Mouse (Mus musculus) limb, embryonic 15.5 days (tissue): ENCODE results near the gene 2900026A02Rik. TPM values are rescaled to one million over a fixed set of nuclear protein-coding genes. Genes with fewer than 3 reads are reported as not detected.

Experiments used
- ATAC-seq: fragments of 200-750 bp; cut with Nextera tagmentation; 2 replicates; pipeline ENCODE4 v1.8.0; 2017; ENCODE audit warnings: low read depth, moderate TSS enrichment; ENCODE audit not compliant: insufficient number of reproducible peaks, low FRiP score, low TSS enrichment
- H3K27ac ChIP-seq: fragments of 300-500 bp; sonication (generic); 2 replicates; pipeline ENCODE4 v1.5.1; 2015; ENCODE audit warnings: moderate library complexity, mild to moderate bottlenecking, inconsistent platforms
- H3K27me3 ChIP-seq: fragments of 300-500 bp; sonication (generic); 2 replicates; pipeline ENCODE4 v1.6.1; 2015; ENCODE audit warnings: inconsistent platforms
- H3K36me3 ChIP-seq: fragments of 300-500 bp; sonication (generic); 2 replicates; pipeline ENCODE4 v1.6.1; 2015; ENCODE audit warnings: inconsistent platforms
- H3K4me1 ChIP-seq: fragments of 300-500 bp; sonication (generic); 2 replicates; pipeline ENCODE4 v1.6.1; 2015; ENCODE audit warnings: inconsistent platforms
- H3K4me2 ChIP-seq: fragments of 300-500 bp; sonication (generic); 2 replicates; pipeline ENCODE4 v1.6.1; 2015; ENCODE audit warnings: mild to moderate bottlenecking, inconsistent platforms
- H3K4me3 ChIP-seq: fragments of 300-500 bp; sonication (generic); 2 replicates; pipeline ENCODE4 v1.5.1; 2015; ENCODE audit warnings: mild to moderate bottlenecking, inconsistent platforms
- H3K9ac ChIP-seq: fragments of 300-500 bp; sonication (generic); 2 replicates; pipeline ENCODE4 v1.6.1; 2015; ENCODE audit warnings: inconsistent platforms
- H3K9me3 ChIP-seq: fragments of 300-500 bp; sonication (generic); 2 replicates; pipeline ENCODE4 v1.6.1; 2016; ENCODE audit warnings: inconsistent platforms
- WGBS: fragments of 180-500 bp; shearing (Covaris S2); methylation state at CpG from one replicate; pipeline ENCODE4 v1.1.7; 2015; 5-methylcytosine and 5-hydroxymethylcytosine counted together
- polyA plus RNA-seq: library from polyadenylated mRNA; unstranded; fragments of >200 nt; fragmentation: Nextera tagmentation; extraction: Ambion mirVana; gene quantifications from 2 replicates; pipeline ENCODE4 v1.2.1, GENCODE M21; 2015

2900026A02Rik gene
- polyA plus RNA-seq, 1 experiment from 2014 or later = 14.2 TPM

GRCm38 (mm10) chr5:113101457-113101856 is 119.6 kb downstream of the 2900026A02Rik start:
- H3K4me3 ChIP-seq = no peak overlapping the region
- H3K9me3 ChIP-seq = no peaks in the 10 kb centered on the region
- peaks cover 5% of the 10 kb centered on the region for H3K36me3 ChIP-seq
- H3K4me1 ChIP-seq = peaks cover 4% of the 10 kb centered on the region; the same call in 1 of the 2 replicates
- 77% methylated on average over 10 of the region's 10 CpGs for WGBS
- ATAC-seq = no peak
- H3K27me3 ChIP-seq = no peaks in the 10 kb centered on the region
- no peak overlapping the region for H3K9ac ChIP-seq
- no peak overlapping the region for H3K4me2 ChIP-seq
- no peak overlapping the region for H3K27ac ChIP-seq

GRCm38 (mm10) chr5:113100422-113100821 is 120.6 kb downstream of the 2900026A02Rik start:
- Histone ChIP-seq H3K9me3 (no peaks in the 10 kb centered on the region), H3K4me2 (no peak overlapping the region), H3K9ac (no peak overlapping the region), H3K36me3 (peaks cover 10% of the 10 kb centered on the region), H3K27me3 (no peaks in the 10 kb centered on the region), H3K4me1 (peaks cover 4% of the 10 kb centered on the region; the same call in 1 of the 2 replicates), H3K27ac (no peak overlapping the region), H3K4me3 (no peak overlapping the region)
- 81% methylated on average over 11 of the region's 11 CpGs for WGBS
- no peak for ATAC-seq

GRCm38 (mm10) chr5:113099546-113099945 is 121.5 kb downstream of the 2900026A02Rik start:
- Histone ChIP-seq H3K4me2 (no peak overlapping the region), H3K27me3 (no peaks in the 10 kb centered on the region), H3K27ac (no peak overlapping the region), H3K9me3 (no peaks in the 10 kb centered on the region), H3K36me3 (peaks cover 16% of the 10 kb centered on the region), H3K9ac (no peak overlapping the region), H3K4me1 (0 out of 2 replicates have a peak, but pooled peaks cover 4% of the 10 kb centered on the region), H3K4me3 (no peak overlapping the region)
- ATAC-seq = 0 out of 2 replicates have a peak, but pooled peaks have one; percentile 22
- 23% methylated on average over 1 of the region's 1 CpGs for WGBS

DNA sequence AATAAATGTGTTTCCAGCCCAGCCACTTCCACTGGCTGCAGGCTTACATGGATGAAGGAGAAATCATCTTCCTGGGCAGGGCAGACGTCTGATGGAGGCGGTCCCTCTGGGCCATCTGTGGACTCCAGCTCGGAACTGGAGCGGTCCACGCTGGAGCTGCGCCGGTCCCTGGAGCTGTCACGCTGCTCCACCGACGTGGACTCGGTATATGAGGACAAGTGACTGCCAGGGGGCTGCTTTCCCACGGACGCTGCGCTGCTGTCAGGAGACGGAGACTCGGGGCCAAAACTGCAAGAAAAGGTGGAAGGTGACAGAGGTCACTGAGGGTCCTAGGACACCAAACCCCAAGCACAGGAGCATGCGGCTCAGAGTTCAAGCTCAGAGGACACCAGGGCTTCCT is 123.5 kb downstream of the 2900026A02Rik start:
- no peaks in the 10 kb centered on the region for H3K9me3 ChIP-seq
- WGBS = 89% methylated on average over 17 of the region's 17 CpGs
- H3K4me2 ChIP-seq = no peak overlapping the region
- peaks cover 21% of the 10 kb centered on the region for H3K36me3 ChIP-seq
- H3K4me3 ChIP-seq = no peak overlapping the region
- no peaks in the 10 kb centered on the region for H3K4me1 ChIP-seq
- no peaks in the 10 kb centered on the region for H3K27me3 ChIP-seq
- H3K27ac ChIP-seq = no peak overlapping the region
- no peak overlapping the region for H3K9ac ChIP-seq
- no peak for ATAC-seq

DNA sequence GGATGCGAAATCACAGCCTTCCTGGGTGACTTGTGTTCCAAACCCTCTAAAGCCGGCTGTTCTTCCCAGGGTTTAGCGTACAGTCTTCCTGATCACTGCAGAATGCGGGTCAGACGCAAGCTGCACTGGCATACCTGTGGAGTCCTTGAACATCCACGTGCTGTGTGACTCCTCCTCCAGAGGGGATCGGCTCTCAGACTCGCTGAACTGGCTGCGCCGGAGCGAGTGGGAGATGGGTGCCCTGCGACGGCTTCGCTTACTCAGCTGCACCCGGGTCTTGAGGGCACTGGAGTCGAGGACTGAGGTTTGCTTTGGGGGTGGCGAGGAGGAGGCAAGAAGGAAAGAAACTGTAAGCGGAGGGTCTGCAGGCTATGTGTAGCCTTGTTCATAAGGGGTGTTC is 125.6 kb downstream of the 2900026A02Rik start:
- Histone ChIP-seq H3K27ac (no peak overlapping the region), H3K27me3 (no peaks in the 10 kb centered on the region), H3K36me3 (peaks cover 41% of the 10 kb centered on the region), H3K9me3 (no peaks in the 10 kb centered on the region), H3K4me1 (peaks cover 3% of the 10 kb centered on the region; the same call in 1 of the 2 replicates), H3K9ac (no peak overlapping the region), H3K4me2 (no peak overlapping the region), H3K4me3 (no peak overlapping the region)
- no peak for ATAC-seq
- WGBS = 91% methylated on average over 18 of the region's 18 CpGs

GRCm38 (mm10) chr5:113092406-113092805 is 128.6 kb downstream of the 2900026A02Rik start:
- no peak overlapping the region for H3K27ac ChIP-seq
- H3K36me3 ChIP-seq = peaks cover 49% of the 10 kb centered on the region
- 63% methylated on average over 7 of the region's 7 CpGs for WGBS
- no peaks in the 10 kb centered on the region for H3K9me3 ChIP-seq
- no peak for ATAC-seq
- peaks cover 3% of the 10 kb centered on the region; the same call in 1 of the 2 replicates for H3K4me1 ChIP-seq
- no peak overlapping the region for H3K9ac ChIP-seq
- no peak overlapping the region for H3K4me3 ChIP-seq
- no peak overlapping the region for H3K4me2 ChIP-seq
- H3K27me3 ChIP-seq = no peaks in the 10 kb centered on the region

DNA sequence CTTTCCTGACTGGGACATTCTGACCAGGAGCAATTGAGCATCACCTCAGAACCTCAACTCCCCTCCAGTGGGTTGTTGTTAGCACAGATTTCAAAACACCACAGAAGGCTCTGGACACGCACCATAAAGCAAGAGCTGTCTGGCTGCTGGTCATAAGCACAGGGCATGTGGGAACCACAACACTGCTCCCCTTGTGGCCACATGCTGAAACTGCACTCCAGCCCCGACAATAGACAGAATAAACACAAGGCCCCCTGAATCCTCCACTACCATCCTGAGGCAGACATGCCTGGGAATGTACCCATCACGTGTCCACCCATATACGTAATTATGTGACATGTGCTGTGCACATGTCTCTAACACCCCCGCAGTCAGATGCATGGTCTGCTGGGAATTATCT is 129.9 kb downstream of the 2900026A02Rik start:
- 53% methylated on average over 5 of the region's 5 CpGs for WGBS
- Histone ChIP-seq H3K4me2 (no peak overlapping the region), H3K9me3 (no peaks in the 10 kb centered on the region), H3K9ac (no peak overlapping the region), H3K36me3 (peaks cover 41% of the 10 kb centered on the region), H3K27me3 (no peaks in the 10 kb centered on the region), H3K27ac (no peak overlapping the region), H3K4me3 (no peak overlapping the region), H3K4me1 (peaks cover 3% of the 10 kb centered on the region; the same call in 1 of the 2 replicates)
- no peak for ATAC-seq

DNA sequence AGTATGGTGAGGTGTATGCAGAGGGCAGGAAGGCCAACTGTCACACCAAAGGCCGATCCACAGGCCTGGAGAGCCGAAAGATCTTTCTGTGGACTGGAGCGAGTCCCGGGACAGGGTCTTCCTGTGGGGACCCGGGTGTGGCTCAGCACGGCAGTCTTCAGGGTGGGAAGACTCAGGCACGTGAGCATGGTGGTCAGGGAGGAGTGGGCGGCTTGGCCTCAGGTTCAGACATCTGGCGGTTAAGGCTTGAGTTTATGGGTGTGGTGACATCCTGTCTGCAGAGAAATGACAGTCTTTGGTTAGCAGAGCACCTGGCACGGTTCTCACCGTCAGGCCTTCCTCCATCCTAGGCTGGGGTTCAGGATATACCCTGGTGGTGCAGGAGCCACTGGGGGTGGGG is 130.3 kb downstream of the 2900026A02Rik start:
- 84% methylated on average over 11 of the region's 11 CpGs for WGBS

GRCm38 (mm10) chr5:113090077-113090690 is 130.9 kb downstream of the 2900026A02Rik start:
- no peak overlapping the region for H3K4me2 ChIP-seq
- WGBS = 85% methylated on average over 24 of the region's 24 CpGs
- peaks cover 3% of the 10 kb centered on the region; the same call in 1 of the 2 replicates for H3K4me1 ChIP-seq
- H3K9me3 ChIP-seq = no peaks in the 10 kb centered on the region
- no peaks in the 10 kb centered on the region for H3K27me3 ChIP-seq
- no peak overlapping the region for H3K4me3 ChIP-seq
- no peak overlapping the region for H3K9ac ChIP-seq
- H3K36me3 ChIP-seq = peaks cover 37% of the 10 kb centered on the region
- no peak overlapping the region for H3K27ac ChIP-seq
- no peak for ATAC-seq

More for the DNA sequence above, 130.3 kb downstream of the 2900026A02Rik start:
- ATAC-seq = no peak
- no peaks in the 10 kb centered on the region for H3K27me3 ChIP-seq
- no peak overlapping the region for H3K9ac ChIP-seq
- no peak overlapping the region for H3K4me2 ChIP-seq
- peaks cover 3% of the 10 kb centered on the region; the same call in 1 of the 2 replicates for H3K4me1 ChIP-seq
- H3K27ac ChIP-seq = no peak overlapping the region
- peaks cover 40% of the 10 kb centered on the region for H3K36me3 ChIP-seq
- no peak overlapping the region for H3K4me3 ChIP-seq
- H3K9me3 ChIP-seq = no peaks in the 10 kb centered on the region

DNA sequence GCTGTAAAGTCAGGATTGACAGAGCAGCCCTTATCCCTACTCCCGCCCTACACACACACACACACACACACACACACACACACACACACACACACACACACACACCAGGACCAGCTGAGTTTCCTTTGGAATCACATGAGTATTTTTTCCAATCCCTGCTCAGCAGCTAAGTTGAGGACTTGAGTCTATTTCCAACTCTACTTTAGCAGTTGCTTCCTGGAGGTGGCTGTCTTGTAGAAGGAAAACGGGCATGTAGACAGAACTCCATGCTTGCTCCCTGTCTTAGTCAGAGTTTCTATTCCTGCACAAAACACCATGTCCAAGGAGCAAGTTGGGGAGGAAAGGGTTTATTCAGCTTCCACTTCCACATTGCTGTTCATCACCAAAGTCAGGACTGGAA is 133.6 kb downstream of the 2900026A02Rik start:
- no peak for ATAC-seq
- 67% methylated on average over 2 of the region's 2 CpGs for WGBS

GRCm38 (mm10) chr5:113086990-113087389 is 134.0 kb downstream of the 2900026A02Rik start:
- peaks cover 8% of the 10 kb centered on the region; the same call in 1 of the 2 replicates for H3K4me1 ChIP-seq
- ATAC-seq = no peak
- H3K9me3 ChIP-seq = no peaks in the 10 kb centered on the region
- no peaks in the 10 kb centered on the region for H3K27me3 ChIP-seq
- H3K36me3 ChIP-seq = peaks cover 22% of the 10 kb centered on the region
- H3K27ac ChIP-seq = no peak overlapping the region
- H3K4me3 ChIP-seq = no peak overlapping the region
- no peak overlapping the region for H3K4me2 ChIP-seq
- H3K9ac ChIP-seq = no peak overlapping the region
- 63% methylated on average over 4 of the region's 4 CpGs for WGBS

More for the DNA sequence above, 133.6 kb downstream of the 2900026A02Rik start:
- no peaks in the 10 kb centered on the region for H3K27me3 ChIP-seq
- H3K36me3 ChIP-seq = peaks cover 27% of the 10 kb centered on the region
- no peaks in the 10 kb centered on the region for H3K9me3 ChIP-seq
- no peak overlapping the region for H3K9ac ChIP-seq
- no peak overlapping the region for H3K4me2 ChIP-seq
- H3K4me3 ChIP-seq = no peak overlapping the region
- peaks cover 7% of the 10 kb centered on the region; the same call in 1 of the 2 replicates for H3K4me1 ChIP-seq
- no peak overlapping the region for H3K27ac ChIP-seq

- Histone ChIP-seq H3K4me3 (no peak overlapping the region), H3K9me3 (no peaks in the 10 kb centered on the region), H3K27me3 (no peaks in the 10 kb centered on the region), H3K27ac (no peak overlapping the region), H3K36me3 (peaks cover 17% of the 10 kb centered on the region), H3K9ac (no peak overlapping the region), H3K4me2 (no peak overlapping the region), H3K4me1 (peaks cover 8% of the 10 kb centered on the region; the same call in 1 of the 2 replicates)
- 79% methylated on average over 12 of the region's 12 CpGs for WGBS
- no peak for ATAC-seq
These were observed 134.6 kb downstream of the 2900026A02Rik start for GRCm38 (mm10) chr5:113086439-113086838.
